In genomic region chr17:8310838-8311614, GRCm38 (mm10) we compare ENCODE assay signal across 8 mouse cellular contexts. TPM values are rescaled to one million over a fixed set of nuclear protein-coding genes. Genes with fewer than 3 reads are reported as not detected.
A peak's percentile ranks its signal among the peaks of the same experiment; 100 is the strongest.
DNase-seq lines count a peak whose midpoint lies in the region; ATAC-seq and TF ChIP-seq lines count a peak whose summit lies in the region.

Gene Sft2d1, plus strand, starts transcription at chr17:8311102.

- H3K36me3 ChIP-seq in embryonic facial prominence, embryonic 13.5 days: no peaks in the 10 kb centered on the region
- no peaks in the 10 kb centered on the region for H3K36me3 ChIP-seq in heart, adult 2 months (ENCODE audit: control insufficient read depth, insufficient read depth, low read length)
- no peaks in the 10 kb centered on the region for H3K36me3 ChIP-seq in limb, embryonic 13.5 days
- no peaks in the 10 kb centered on the region for H3K36me3 ChIP-seq in midbrain, embryonic 16.5 days (ENCODE audit: control insufficient read depth, insufficient read depth, low read length)

- TF ChIP-seq POLR2A in heart, adult 2 months (IDR thresholded peaks at IDR 0.05; ENCODE audit: insufficient read depth, low read depth, low read length): peak; percentile 89

- peak within 1 kb of the TSS; percentile 84 for H3K9ac ChIP-seq in embryonic facial prominence, embryonic 13.5 days
- peak within 1 kb of the TSS; percentile 87 for H3K9ac ChIP-seq in heart, adult 2 months (ENCODE audit: low read depth, low read length)
- H3K9ac ChIP-seq in limb, embryonic 13.5 days: peak within 1 kb of the TSS; percentile 91
- peak within 1 kb of the TSS; percentile 89 for H3K9ac ChIP-seq in midbrain, embryonic 16.5 days (ENCODE audit: low read depth, low read length)

- no peak for TF ChIP-seq EP300 in heart, adult 2 months (IDR thresholded peaks at IDR 0.05; ENCODE audit: insufficient read depth, low read depth, low read length)

- intact Hi-C loops in heart, adult 2 months (cut with DNase I): loop anchor here (1.0 to 2.0 kb wide), 2 partner anchors 27 to 62 kb away; no protein-coding TSS in a partner anchor

- peaks cover 17% of the 10 kb centered on the region for H3K79me2 ChIP-seq in heart, adult 2 months (replicated peaks; ENCODE audit: control insufficient read depth, insufficient read depth, low read length)

- H3K27ac ChIP-seq in embryonic facial prominence, embryonic 13.5 days: peak within 1 kb of the TSS; percentile 74
- peak within 1 kb of the TSS; percentile 75 for H3K27ac ChIP-seq in heart, adult 2 months
- no peak within 1 kb of the TSS; the same call in 1 of the 2 replicates for H3K27ac ChIP-seq in limb, embryonic 13.5 days
- peak within 1 kb of the TSS; percentile 90 for H3K27ac ChIP-seq in midbrain, embryonic 16.5 days (ENCODE audit: low read length)

- peak; percentile 89 for ATAC-seq in embryonic facial prominence, embryonic 13.5 days (ENCODE audit: insufficient number of reproducible peaks, insufficient read depth, low FRiP score, low TSS enrichment, low read depth)
- peak; percentile 97 for ATAC-seq in limb, embryonic 13.5 days (ENCODE audit: low FRiP score, low read depth)
- ATAC-seq in midbrain, embryonic 16.5 days: peak; percentile 93

- no peaks in the 10 kb centered on the region for H3K9me3 ChIP-seq in embryonic facial prominence, embryonic 13.5 days
- H3K9me3 ChIP-seq in limb, embryonic 13.5 days: no peaks in the 10 kb centered on the region
- H3K9me3 ChIP-seq in midbrain, embryonic 16.5 days (replicated peaks; ENCODE audit: control insufficient read depth, low read length, poor library complexity, severe bottlenecking): no peaks in the 10 kb centered on the region

- H3K4me2 ChIP-seq in embryonic facial prominence, embryonic 13.5 days: peak within 1 kb of the TSS; percentile 70
- H3K4me2 ChIP-seq in limb, embryonic 13.5 days (replicated peaks): peak within 1 kb of the TSS; percentile 74
- peak within 1 kb of the TSS; percentile 89 for H3K4me2 ChIP-seq in midbrain, embryonic 16.5 days (ENCODE audit: low read length)

- no peaks in the 10 kb centered on the region for H3K27me3 ChIP-seq in embryonic facial prominence, embryonic 13.5 days
- no peaks in the 10 kb centered on the region for H3K27me3 ChIP-seq in heart, adult 2 months (ENCODE audit: control insufficient read depth, insufficient read depth, low read length)
- no peaks in the 10 kb centered on the region for H3K27me3 ChIP-seq in limb, embryonic 13.5 days
- no peaks in the 10 kb centered on the region for H3K27me3 ChIP-seq in midbrain, embryonic 16.5 days (ENCODE audit: control insufficient read depth, insufficient read depth, low read depth, low read length)

- peaks cover 16% of the 10 kb centered on the region for H3K4me1 ChIP-seq in embryonic facial prominence, embryonic 13.5 days
- H3K4me1 ChIP-seq in heart, adult 2 months (ENCODE audit: control insufficient read depth, insufficient read depth, low read length): peaks cover 12% of the 10 kb centered on the region
- H3K4me1 ChIP-seq in limb, embryonic 13.5 days: peaks cover 13% of the 10 kb centered on the region
- H3K4me1 ChIP-seq in midbrain, embryonic 16.5 days (ENCODE audit: control insufficient read depth, insufficient read depth, low read length): peaks cover 25% of the 10 kb centered on the region

- peak within 1 kb of the TSS; percentile 85 for H3K4me3 ChIP-seq in embryonic facial prominence, embryonic 13.5 days
- H3K4me3 ChIP-seq in heart, adult 2 months: peak within 1 kb of the TSS; percentile 96
- peak within 1 kb of the TSS; percentile 87 for H3K4me3 ChIP-seq in limb, embryonic 13.5 days
- H3K4me3 ChIP-seq in midbrain, embryonic 16.5 days (ENCODE audit: low read depth, low read length): peak within 1 kb of the TSS; percentile 87

- DNase-seq in 3134 (ENCODE audit: extremely low read depth, insufficient read length, low spot score): peak; percentile 99
- peak; percentile 98 for DNase-seq in adrenal gland, postnatal 36 days
- DNase-seq in heart, adult 2 months: peak; percentile 96 to 98
- DNase-seq in kidney, adult 8-10 months: peak; percentile 96 to 97
- DNase-seq in spleen, postnatal 10 days (ENCODE audit: low spot score in 2 of 2): peak; percentile 88 to 95

- 0 out of 2 replicates have a peak, but pooled peaks have one; percentile 18 for TF ChIP-seq CTCF in heart, adult 2 months (IDR thresholded peaks at IDR 0.05)

- WGBS in embryonic facial prominence, embryonic 13.5 days: under 1% methylated on average over 54 of the region's 54 CpGs
- under 1% methylated on average over 54 of the region's 54 CpGs for WGBS in heart, adult 2 months
- WGBS in limb, embryonic 13.5 days: under 1% methylated on average over 41 of the region's 54 CpGs
- WGBS in midbrain, embryonic 16.5 days: under 1% methylated on average over 47 of the region's 54 CpGs

RNA-seq across cellular contexts. Expression of gene Sft2d1, which starts in this region (rescaled TPM):
- total RNA-seq in adrenal gland, postnatal 36 days (2021): 10 to 100 TPM; 41.1 to 43.5 TPM
- polyA plus RNA-seq in embryonic facial prominence, embryonic 13.5 days (2015; fragmentation: Nextera tagmentation; extraction: Ambion mirVana): 58.9 and 67.8 TPM in 2 replicates
- total RNA-seq in heart, adult 2 months (2021): 10 to 100 TPM; 13.3 to 17.6 TPM
- 32.2 and 34.2 TPM in 2 replicates for polyA plus RNA-seq in heart, adult 2 months (2012; rRNA removed)
- polyA plus RNA-seq in limb, embryonic 13.5 days (2015; fragmentation: Nextera tagmentation; extraction: Ambion mirVana): 60.9 and 66.4 TPM in 2 replicates
- polyA plus RNA-seq in midbrain, embryonic 16.5 days (2015; fragmentation: Nextera tagmentation; extraction: Ambion mirVana): 198 and 209 TPM in 2 replicates
